8 mouse cellular contexts compared by ENCODE assay signal in the genomic region with DNA sequence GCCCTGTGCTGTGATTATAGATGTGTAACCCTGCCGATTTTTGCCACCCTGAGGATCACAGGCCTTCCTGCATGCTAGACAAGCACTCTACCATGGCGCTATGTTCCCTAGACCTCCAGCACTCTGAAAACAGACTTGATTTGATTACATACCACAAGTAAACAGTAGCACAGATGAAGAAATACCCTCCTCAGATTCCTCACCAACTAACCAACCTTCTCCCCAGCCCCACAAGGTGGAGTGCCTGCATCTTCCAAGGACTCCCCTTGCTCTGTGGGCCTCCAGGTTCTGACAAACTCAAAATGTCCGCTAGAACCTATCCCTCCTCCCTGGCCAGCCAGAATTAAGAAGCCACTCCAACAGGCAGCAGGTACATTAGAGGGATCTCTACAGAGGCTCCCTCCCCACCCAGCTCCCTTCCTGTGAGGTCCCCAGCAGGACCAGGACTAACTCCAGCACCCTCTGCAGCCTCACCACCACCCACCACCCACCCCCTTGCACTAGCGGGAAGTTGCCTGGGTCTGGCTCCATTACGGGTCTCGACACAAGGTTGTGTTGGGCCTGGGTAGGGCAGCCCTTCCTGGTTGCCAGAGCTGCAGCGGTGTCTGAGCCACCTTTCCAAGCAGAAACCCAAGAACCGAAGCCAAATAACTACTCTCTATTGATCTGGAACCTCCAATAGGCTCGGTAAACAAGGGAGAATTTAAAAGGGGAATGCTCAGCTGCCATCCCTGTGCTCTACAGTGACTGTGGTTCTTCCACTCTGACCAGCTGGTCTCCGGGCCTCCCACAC. TPM values are rescaled to one million over a fixed set of nuclear protein-coding genes. Genes with fewer than 3 reads are reported as not detected.
A peak's percentile ranks its signal among the peaks of the same experiment; 100 is the strongest.
DNase-seq lines count a peak whose midpoint lies in the region; ATAC-seq and TF ChIP-seq lines count a peak whose summit lies in the region.

No protein-coding gene starts in this region.

- H3K36me3 ChIP-seq in heart, embryonic 10.5 days, result no peaks in the 10 kb centered on the region
- H3K36me3 ChIP-seq in CH12.LX (replicated peaks in 1 of 2; ENCODE audit: control insufficient read depth in 1 of 2, insufficient read depth in 1 of 2, low read length in 1 of 2), result no peaks in the 10 kb centered on the region
- H3K36me3 ChIP-seq in embryonic facial prominence, embryonic 11.5 days (replicated peaks; ENCODE audit: control insufficient read depth, insufficient read depth, low read depth, low read length), result no peaks in the 10 kb centered on the region
- no peaks in the 10 kb centered on the region for H3K36me3 ChIP-seq in intestine, embryonic 16.5 days (ENCODE audit: control insufficient read depth, insufficient read depth, low read length)
- H3K36me3 ChIP-seq in midbrain, embryonic 15.5 days (replicated peaks), result no peaks in the 10 kb centered on the region

- peaks cover 26% of the 10 kb centered on the region for H3K4me1 ChIP-seq in heart, embryonic 10.5 days
- peaks cover 17 to 33% of the 10 kb centered on the region in 2 experiments for H3K4me1 ChIP-seq in CH12.LX (ENCODE audit: control insufficient read depth in 1 of 2, insufficient read depth in 2 of 2)
- no peaks in the 10 kb centered on the region for H3K4me1 ChIP-seq in embryonic facial prominence, embryonic 11.5 days (ENCODE audit: control insufficient read depth, insufficient read depth, low read length)
- peaks cover 18% of the 10 kb centered on the region for H3K4me1 ChIP-seq in intestine, embryonic 16.5 days (ENCODE audit: control insufficient read depth, insufficient read depth, low read length)
- H3K4me1 ChIP-seq in midbrain, embryonic 15.5 days, result peaks cover 23% of the 10 kb centered on the region

- no peaks in the 10 kb centered on the region for H3K79me2 ChIP-seq in CH12.LX (replicated peaks; ENCODE audit: control insufficient read depth, extremely low read depth, insufficient read depth, poor library complexity, severe bottlenecking)

- in situ Hi-C loops in CH12.LX (cut with MboI; ENCODE audit: low pct_ligation_motif_present, low pct_unique_long_range_greater_than_20kb, low sequenced_read_pairs), result loop anchor here (5.0 to 25.0 kb wide), 3 partner anchors 40 to 505 kb away; a partner anchor contains a TSS

- peak overlapping the region; percentile 16 for H3K9ac ChIP-seq in CH12.LX (ENCODE audit: insufficient read depth, low read depth)
- peak overlapping the region; percentile 84 for H3K9ac ChIP-seq in embryonic facial prominence, embryonic 11.5 days (replicated peaks; ENCODE audit: low read length)
- peak overlapping the region; percentile 77 for H3K9ac ChIP-seq in intestine, embryonic 16.5 days (ENCODE audit: low read depth, low read length)
- H3K9ac ChIP-seq in midbrain, embryonic 15.5 days, result peak overlapping the region; percentile 63

- H3K4me3 ChIP-seq in heart, embryonic 10.5 days, result peak overlapping the region; percentile 71
- H3K4me3 ChIP-seq in CH12.LX (replicated peaks in 1 of 3; ENCODE audit: low read depth in 2 of 3, low read length in 2 of 3, poor library complexity in 1 of 3), result peak overlapping the region; percentile 46 to 75 (median 53)
- H3K4me3 ChIP-seq in embryonic facial prominence, embryonic 11.5 days (ENCODE audit: low read depth, low read length), result peak overlapping the region; percentile 47
- peak overlapping the region; percentile 58 for H3K4me3 ChIP-seq in intestine, embryonic 16.5 days (ENCODE audit: low read length)
- H3K4me3 ChIP-seq in midbrain, embryonic 15.5 days, result peak overlapping the region; percentile 45

- no peaks in the 10 kb centered on the region for H3K9me3 ChIP-seq in heart, embryonic 10.5 days
- H3K9me3 ChIP-seq in CH12.LX (replicated peaks; ENCODE audit: low read length), result peaks cover 3% of the 10 kb centered on the region
- no peaks in the 10 kb centered on the region for H3K9me3 ChIP-seq in embryonic facial prominence, embryonic 11.5 days (replicated peaks; ENCODE audit: control insufficient read depth, low read length)
- H3K9me3 ChIP-seq in intestine, embryonic 16.5 days (ENCODE audit: control insufficient read depth, low read length), result no peaks in the 10 kb centered on the region
- H3K9me3 ChIP-seq in midbrain, embryonic 15.5 days, result no peaks in the 10 kb centered on the region

- H3K4me2 ChIP-seq in CH12.LX (ENCODE audit: insufficient read depth, low read depth, poor library complexity, severe bottlenecking), result peak overlapping the region; percentile 35
- H3K4me2 ChIP-seq in embryonic facial prominence, embryonic 11.5 days (ENCODE audit: low read depth, low read length), result peak overlapping the region; percentile 82
- H3K4me2 ChIP-seq in intestine, embryonic 16.5 days (ENCODE audit: low read depth, low read length), result peak overlapping the region; percentile 85
- H3K4me2 ChIP-seq in midbrain, embryonic 15.5 days, result peak overlapping the region; percentile 71

- TF ChIP-seq RAD21 in CH12.LX (IDR thresholded peaks at IDR 0.05; ENCODE audit: low read depth, low read length), result peak; percentile 10

- TF ChIP-seq POLR2A in CH12.LX (IDR thresholded peaks at IDR 0.05; ENCODE audit: low read depth, low read length), result no peak

- WGBS in heart, embryonic 10.5 days, result 15% methylated on average over 10 of the region's 10 CpGs
- whole genome bisulfite sequencing in embryonic facial prominence, embryonic 11.5 days, result 15% methylated on average over 10 of the region's 10 CpGs
- WGBS in intestine, embryonic 16.5 days, result 15% methylated on average over 10 of the region's 10 CpGs
- WGBS in midbrain, embryonic 15.5 days, result 18% methylated on average over 10 of the region's 10 CpGs

- 0 out of 2 replicates have a peak, but pooled peaks have one; percentile 2 for ATAC-seq in embryonic facial prominence, embryonic 11.5 days (replicated peaks; ENCODE audit: insufficient number of reproducible peaks, low FRiP score, low TSS enrichment, low read depth)
- peak; percentile 44 for ATAC-seq in intestine, embryonic 16.5 days
- ATAC-seq in midbrain, embryonic 15.5 days (replicated peaks), result peak; percentile 49

- peak in 1 of 2 experiments; percentile 27; a peak in 1 of 4 replicates for TF ChIP-seq CTCF in CH12.LX (conservative IDR thresholded peaks at IDR 0.05 in 1 of 2, IDR thresholded peaks at IDR 0.05 in 1 of 2; ENCODE audit: low read depth in 2 of 2, low read length in 2 of 2)

- DNase-seq in heart, embryonic 10.5 days (ENCODE audit: low spot score), result no peak
- no peak for DNase-seq in heart, postnatal 14 days
- peak; percentile 17 for DNase-seq in CH12.LX (ENCODE audit: extremely low read depth)
- peak; percentile 23 for DNase-seq in embryonic facial prominence, embryonic 11.5 days (ENCODE audit: low spot score)
- no peak for DNase-seq in frontal cortex, postnatal 10 days (ENCODE audit: low spot score in 2 of 2)
- no peak for DNase-seq in frontal cortex, postnatal 25 days (ENCODE audit: low spot score in 2 of 2)

- TF ChIP-seq EP300 in CH12.LX (IDR thresholded peaks at IDR 0.05; ENCODE audit: low read length), result no peak

- dilution Hi-C loops in CH12.LX (cut with MboI; ENCODE audit: extremely low pct_ligation_motif_present, extremely low pct_unique_long_range_greater_than_20kb, low sequenced_read_pairs), result no loop called here

- peaks cover 20% of the 10 kb centered on the region for H3K27me3 ChIP-seq in heart, embryonic 10.5 days (ENCODE audit: insufficient read depth, poor library complexity, severe bottlenecking)
- peaks cover 4% of the 10 kb centered on the region for H3K27me3 ChIP-seq in CH12.LX (replicated peaks)
- no peaks in the 10 kb centered on the region for H3K27me3 ChIP-seq in embryonic facial prominence, embryonic 11.5 days (ENCODE audit: control insufficient read depth, insufficient read depth, low read length)
- no peaks in the 10 kb centered on the region; the same call in 1 of the 2 replicates for H3K27me3 ChIP-seq in intestine, embryonic 16.5 days (replicated peaks; ENCODE audit: control insufficient read depth, insufficient read depth, low read length)
- 0 out of 2 replicates have a peak, but pooled peaks cover 3% of the 10 kb centered on the region for H3K27me3 ChIP-seq in midbrain, embryonic 15.5 days (replicated peaks)

- H3K27ac ChIP-seq in heart, embryonic 10.5 days, result peak overlapping the region; percentile 90
- peak overlapping the region; percentile 25; the same call in 1 of the 2 replicates for H3K27ac ChIP-seq in CH12.LX (ENCODE audit: insufficient read depth, low read depth)
- H3K27ac ChIP-seq in embryonic facial prominence, embryonic 11.5 days (replicated peaks; ENCODE audit: low read depth, low read length), result peak overlapping the region; percentile 28; the same call in 1 of the 2 replicates
- H3K27ac ChIP-seq in intestine, embryonic 16.5 days (ENCODE audit: low read length), result peak overlapping the region; percentile 67
- peak overlapping the region; percentile 77 for H3K27ac ChIP-seq in midbrain, embryonic 15.5 days

- intact Hi-C loops in heart, postnatal 14 days (cut with DNase I), result loop anchor here (1.0 kb wide), 1 partner anchor 42 kb away; no protein-coding TSS in a partner anchor

TF ChIP-seq in CH12.LX, 34 proteins besides CTCF, POLR2A, EP300 and RAD21 (continues in another document):
- TF ChIP-seq JUN (IDR thresholded peaks at IDR 0.05; ENCODE audit: insufficient read depth, low read depth, low read length), result no peak
- TF ChIP-seq MEF2A (IDR thresholded peaks at IDR 0.05; ENCODE audit: borderline replicate concordance, low read depth, low read length), result 0 out of 2 replicates have a peak, but pooled peaks have one; percentile 14
- TF ChIP-seq ZMIZ1 (IDR thresholded peaks at IDR 0.05; ENCODE audit: low read depth, low read length), result peak; percentile 38; the same call in 1 of the 2 replicates
- TF ChIP-seq SMC3 (IDR thresholded peaks at IDR 0.05; ENCODE audit: low read depth, low read length), result no peak

RNA-seq across cellular contexts. Expression of a gene that starts 41.9 kb away (rescaled TPM):
- 20.5 and 24.5 TPM in 2 replicates for polyA plus RNA-seq in heart, embryonic 10.5 days (2016; fragmentation: Nextera tagmentation; extraction: Ambion mirVana)
- 10 to 100 TPM; 24.5 to 25.3 TPM for total RNA-seq in heart, postnatal 14 days (2021)
- total RNA-seq in CH12.LX (2012; rRNA removed) (14.5 and 17.5 TPM in 2 replicates), CH12.LX (2014; rRNA removed) (22.1 and 23.5 TPM in 2 replicates)
- 22.4 and 24.2 TPM in 2 replicates for polyA plus RNA-seq in CH12.LX (2012; ENCODE audit: insufficient read length, low read depth)
- 19.1 and 20.3 TPM in 2 replicates for polyA plus RNA-seq in embryonic facial prominence, embryonic 11.5 days (2014; fragmentation: Nextera tagmentation; extraction: Ambion mirVana)
- 17.1 and 17.5 TPM in 2 replicates for polyA plus RNA-seq in intestine, embryonic 16.5 days (2015; fragmentation: Nextera tagmentation; extraction: Ambion mirVana)
- 23.9 and 25.8 TPM in 2 replicates for polyA plus RNA-seq in midbrain, embryonic 15.5 days (2015; fragmentation: Nextera tagmentation; extraction: Ambion mirVana)

RNA-seq across cellular contexts. Expression of a gene that starts 46.0 kb away (rescaled TPM):
- polyA plus RNA-seq in heart, embryonic 10.5 days (2016; fragmentation: Nextera tagmentation; extraction: Ambion mirVana), result 1,530 and 1,842 TPM in 2 replicates
- 100 to 1,000 TPM; 659 to 710 TPM for total RNA-seq in heart, postnatal 14 days (2021)
- total RNA-seq in CH12.LX (2012; rRNA removed) (571 and 590 TPM in 2 replicates), CH12.LX (2014; rRNA removed) (1,420 and 1,540 TPM in 2 replicates)
- polyA plus RNA-seq in CH12.LX (2012; ENCODE audit: insufficient read length, low read depth), result 629 and 715 TPM in 2 replicates
- 3,882 and 3,910 TPM in 2 replicates for polyA plus RNA-seq in embryonic facial prominence, embryonic 11.5 days (2014; fragmentation: Nextera tagmentation; extraction: Ambion mirVana)
- polyA plus RNA-seq in intestine, embryonic 16.5 days (2015; fragmentation: Nextera tagmentation; extraction: Ambion mirVana), result 1,661 and 1,810 TPM in 2 replicates
- 3,070 and 3,123 TPM in 2 replicates for polyA plus RNA-seq in midbrain, embryonic 15.5 days (2015; fragmentation: Nextera tagmentation; extraction: Ambion mirVana)

Comparison
In these comparisons a context has a peak if more than half of its experiments do, and no peak if none do; other contexts are left out.
1. DNase-seq: peak in CH12.LX (single experiment) and embryonic facial prominence, embryonic 11.5 days (single experiment); none in heart, embryonic 10.5 days (single experiment), heart, postnatal 14 days (0 of 2), frontal cortex, postnatal 10 days (0 of 2) and frontal cortex, postnatal 25 days (0 of 2).
2. H3K27ac ChIP-seq: peak in every context shown above with its lines; median percentile 90 in heart, embryonic 10.5 days; 77 in midbrain, embryonic 15.5 days; 67 in intestine, embryonic 16.5 days; 28 in embryonic facial prominence, embryonic 11.5 days; 25 in CH12.LX.
3. H3K4me2 ChIP-seq: peak in every context shown above with its lines; median percentile 85 in intestine, embryonic 16.5 days; 82 in embryonic facial prominence, embryonic 11.5 days; 71 in midbrain, embryonic 15.5 days; 35 in CH12.LX.
4. H3K9ac ChIP-seq: peak in every context shown above with its lines; median percentile 84 in embryonic facial prominence, embryonic 11.5 days; 77 in intestine, embryonic 16.5 days; 63 in midbrain, embryonic 15.5 days; 16 in CH12.LX.
5. Peak in every context shown above with its lines, with median percentiles within 50 percentile points of each other: H3K4me3 ChIP-seq and ATAC-seq.